Mouse (Mus musculus) c-Kit-positive CD71-positive TER-119-negative erythroid progenitor cells, embryonic 14.5 days (primary cell): ENCODE data around the gene Olfr707.
"Not testable (repeated sequence)": the region's sequence is repeated elsewhere in the genome, so short reads cannot be mapped to it uniquely, and the experiment has no call there.

Experiments used
- DNase-seq: peaks from one replicate; pipeline ENCODE4 v3.0.0-alpha.2; 2013; ENCODE audit warnings: low read depth

Olfr707 gene

DNA sequence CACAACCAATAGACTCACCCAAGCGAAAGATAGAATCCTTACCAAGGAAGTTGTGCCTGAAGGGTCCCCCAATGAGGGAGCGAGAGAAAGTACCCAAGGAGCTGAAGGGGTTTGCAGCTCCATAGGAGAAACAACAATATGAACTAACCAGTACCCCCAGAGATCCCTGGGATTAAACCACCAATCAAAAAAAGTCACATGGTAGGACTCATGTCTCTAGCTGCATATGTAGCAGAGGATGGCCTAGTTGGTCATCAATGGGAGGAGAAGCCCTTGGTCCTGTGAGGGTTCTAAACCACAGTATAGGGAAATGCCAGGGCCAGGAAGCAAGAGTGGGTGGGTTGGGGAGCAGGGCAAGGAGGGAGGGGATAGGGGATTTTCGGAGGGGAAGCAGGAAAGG is at the start of gene Olfr707:
Gene Olfr707 (minus strand): TSS at position 101 of the 400 bp plus-strand sequence.
- DNase-seq: not testable (repeated sequence)

DNA sequence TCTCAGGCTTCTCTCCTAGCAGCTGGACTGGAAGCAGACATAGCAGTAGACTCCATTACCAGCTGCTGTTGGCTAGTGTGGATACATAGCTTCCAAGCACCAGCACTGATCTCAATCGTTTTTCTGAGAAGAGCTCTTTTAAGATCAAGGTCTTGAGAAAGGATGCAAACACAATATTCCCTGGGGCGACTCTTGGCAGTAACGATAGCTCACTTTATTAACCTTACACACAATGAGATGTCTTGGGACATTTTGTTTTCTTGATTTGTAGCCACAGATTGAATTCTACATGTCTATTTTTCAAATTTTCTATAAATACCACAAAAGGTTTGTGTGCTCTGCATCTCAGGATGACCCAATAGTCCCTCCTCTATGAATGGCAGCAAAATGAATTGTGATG is 47.2 kb upstream of the Olfr707 start, which contains the start of gene Olfr710:
Gene Olfr710 (minus strand): TSS at position 101 of the 400 bp plus-strand sequence.
- no peak for DNase-seq

DNA sequence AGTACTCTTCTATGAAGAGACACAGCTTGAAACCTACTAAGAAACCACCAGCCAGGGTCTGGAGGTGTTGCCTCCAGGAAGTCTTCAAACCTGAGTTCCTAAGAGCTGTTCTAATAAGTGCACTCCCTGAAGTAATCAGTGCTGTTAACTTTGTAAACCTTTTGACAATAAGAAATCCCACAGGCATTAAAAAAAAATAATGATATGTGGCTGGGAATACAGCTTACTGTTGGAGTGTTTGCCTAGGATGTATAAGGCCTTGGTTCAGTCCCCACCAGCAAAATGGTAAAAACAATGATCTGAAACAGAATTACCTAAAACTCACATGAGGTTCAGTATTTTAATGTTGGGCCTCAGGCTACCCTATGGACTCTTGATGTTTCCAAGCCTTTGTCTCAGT is 31.1 kb upstream of the Olfr707 start, which contains the start of gene Olfr709-ps1:
Gene Olfr709-ps1 (minus strand): TSS at position 101 of the 400 bp plus-strand sequence.
- DNase-seq: no peak

DNA sequence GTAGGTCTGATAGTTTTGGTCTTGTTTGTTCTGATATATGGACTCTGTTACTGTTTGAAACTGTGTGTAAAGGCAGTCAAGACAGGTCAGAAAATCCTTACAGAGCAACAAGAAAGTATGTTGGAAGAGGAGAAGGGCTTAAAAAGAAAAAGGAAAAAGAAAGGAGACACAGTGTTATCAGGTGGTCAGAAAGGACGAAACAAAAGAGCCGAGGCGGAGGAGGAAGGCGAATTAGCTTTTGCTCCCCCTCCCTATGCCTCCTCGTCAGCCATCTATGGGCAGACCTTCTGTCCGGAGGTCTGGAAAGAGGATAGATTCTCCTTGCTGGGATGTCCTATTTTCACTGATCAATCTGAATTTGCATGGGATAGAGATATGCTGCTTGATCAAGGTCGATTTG is 19.9 kb upstream of the Olfr707 start:
- not testable (repeated sequence) for DNase-seq

DNA sequence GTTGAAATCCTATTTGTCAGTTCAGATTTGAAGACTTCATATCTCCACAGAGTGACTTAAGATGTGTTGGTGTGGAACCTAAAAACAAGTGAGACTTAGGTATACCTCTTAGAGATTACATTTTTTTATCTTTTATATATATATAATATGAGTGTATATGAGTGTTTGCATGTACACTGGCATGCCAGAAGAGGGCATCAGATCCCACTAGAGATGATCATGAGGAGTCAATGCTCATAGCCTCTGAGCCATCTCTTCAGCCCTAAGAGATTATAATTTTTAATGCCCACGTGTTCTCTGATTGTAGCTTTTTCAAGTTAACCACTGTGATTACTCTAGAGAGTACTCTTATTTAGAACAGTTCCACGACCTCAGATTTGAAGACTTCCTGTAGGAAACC is 6.6 kb upstream of the Olfr707 start, which contains the start of gene Olfr1532-ps1:
Gene Olfr1532-ps1 (plus strand): TSS at position 326 of the 400 bp plus-strand sequence.
- DNase-seq: no peak

DNA sequence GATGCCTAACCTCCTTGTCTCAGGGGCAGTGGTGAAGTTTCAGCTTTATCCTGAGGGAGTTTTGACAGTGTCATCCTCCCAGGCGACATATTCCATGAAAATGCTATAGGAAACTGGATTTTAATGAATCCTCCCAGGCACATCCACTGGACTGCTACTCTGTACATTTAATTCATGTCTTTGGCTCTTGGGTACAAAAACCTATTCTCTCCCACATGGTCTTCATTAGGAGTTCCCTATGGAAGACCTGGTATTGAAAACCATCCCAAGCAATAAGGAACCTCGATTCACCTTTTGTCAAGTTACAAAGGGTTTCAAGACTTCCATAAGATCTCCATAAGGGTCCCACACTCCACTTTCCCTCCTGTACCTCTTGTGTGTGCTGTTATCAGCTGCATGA is 13.0 kb downstream of the Olfr707 start, which contains the start of gene Olfr706:
Gene Olfr706 (minus strand): TSS at position 101 of the 400 bp plus-strand sequence.
- DNase-seq: no peak

DNA sequence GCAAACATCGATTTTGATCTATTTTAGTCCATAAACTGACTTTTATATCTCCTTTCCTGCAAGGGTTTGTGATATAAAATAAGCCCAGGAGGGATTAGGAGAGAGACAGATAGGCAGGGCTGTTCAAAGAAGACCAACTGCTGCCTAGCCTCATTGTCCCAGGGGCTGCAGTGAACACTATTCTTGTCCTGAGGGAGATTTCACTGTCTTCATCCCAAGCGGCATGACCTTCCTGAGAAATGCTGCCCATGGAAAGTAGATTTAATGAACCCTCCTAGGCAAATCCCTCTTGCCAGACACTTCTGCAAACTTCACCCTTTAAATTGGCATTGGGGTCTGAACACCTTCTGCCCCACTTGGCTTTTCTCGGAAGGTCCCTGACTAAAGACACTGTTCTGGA is 24.2 kb downstream of the Olfr707 start, which contains the start of gene Olfr705:
Gene Olfr705 (minus strand): TSS at position 101 of the 400 bp plus-strand sequence.
- no peak for DNase-seq

DNA sequence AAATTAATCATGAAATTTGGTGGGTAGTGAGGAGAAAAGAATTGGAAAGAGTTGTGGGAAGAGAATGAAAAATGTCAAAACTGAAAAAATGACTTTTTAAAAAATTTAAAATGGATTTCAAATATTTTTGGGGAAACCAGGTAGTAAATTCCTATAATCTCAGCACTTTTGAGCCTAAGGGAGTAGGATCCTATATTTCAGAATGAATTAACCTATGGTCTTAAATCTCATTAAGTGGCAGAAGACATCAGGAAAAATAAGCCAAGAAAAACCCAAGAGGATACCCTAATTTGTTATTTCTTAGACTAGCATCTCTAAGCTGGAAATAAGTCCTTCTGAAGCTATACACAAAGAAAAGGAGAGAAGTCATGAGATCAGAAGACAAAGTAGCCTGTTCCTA is 38.2 kb downstream of the Olfr707 start, which contains the start of gene Olfr704:
Gene Olfr704 (plus strand): TSS at position 301 of the 400 bp plus-strand sequence.
- DNase-seq: no peak

DNA sequence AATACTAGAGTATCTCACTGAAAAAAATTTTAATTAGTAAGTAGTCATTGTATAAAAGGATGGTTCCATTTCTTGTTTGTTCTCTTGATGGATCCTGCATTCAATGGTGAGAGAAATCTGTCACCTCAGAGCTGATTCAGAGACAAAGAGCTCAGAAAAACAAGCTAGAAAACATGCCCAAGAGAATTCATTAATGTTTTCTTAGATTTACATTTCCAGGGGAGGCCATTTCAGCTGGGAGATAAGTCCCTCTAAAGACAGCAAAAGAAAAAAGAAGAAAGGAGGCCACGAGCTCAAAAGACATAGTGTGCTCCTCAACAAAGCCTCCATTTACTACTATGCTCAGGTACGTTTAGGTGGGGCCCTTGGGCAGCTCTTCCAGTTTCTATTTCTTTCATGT is 58.0 kb downstream of the Olfr707 start, which contains the start of gene Olfr703:
Gene Olfr703 (plus strand): TSS at position 301 of the 400 bp plus-strand sequence.
- no peak for DNase-seq
